Mouse (Mus musculus): ENCODE data around the gene Dennd1b. TPM values are rescaled to one million over a fixed set of nuclear protein-coding genes. Genes with fewer than 3 reads are reported as not detected.

Gene Dennd1b
- polyA plus RNA-seq, 1 experiment from 2014 or later = 10.7 TPM

GRCm38 (mm10) chr1:139080517-139081386 is 117.5 kb downstream of the Dennd1b start:
- DNase-seq (ENCODE audit: low spot score) (no peak), ATAC-seq (ENCODE audit: low FRiP score, low TSS enrichment) (no peak)
- Histone ChIP-seq H3K27me3 (ENCODE audit: control insufficient read depth, insufficient read depth, low read length) (no peaks in the 10 kb centered on the region), H3K36me3 (ENCODE audit: control insufficient read depth, insufficient read depth, low read length) (no peaks in the 10 kb centered on the region), H3K4me1 (replicated peaks; ENCODE audit: control insufficient read depth, insufficient read depth) (no peaks in the 10 kb centered on the region), H3K4me2 (replicated peaks; ENCODE audit: low read depth) (no peak overlapping the region), H3K4me3 (ENCODE audit: low read depth, low read length) (no peak overlapping the region), H3K27ac (replicated peaks) (no peak overlapping the region), H3K9me3 (ENCODE audit: control insufficient read depth, low read length) (no peaks in the 10 kb centered on the region), H3K9ac (ENCODE audit: low read length) (no peak overlapping the region)
- whole genome bisulfite sequencing = 74% methylated on average over 16 of the region's 16 CpGs
- TF ChIP-seq EP300 (optimal IDR thresholded peaks at IDR 0.05) (no peak), CTCF (IDR thresholded peaks at IDR 0.05; ENCODE audit: low read depth) (no peak)

- no peak overlapping the region for H3K9ac ChIP-seq (ENCODE audit: low read length)
- TF ChIP-seq EP300 (optimal IDR thresholded peaks at IDR 0.05) (no peak), CTCF (IDR thresholded peaks at IDR 0.05; ENCODE audit: low read depth) (peak; percentile 63)
- H3K9me3 ChIP-seq (ENCODE audit: control insufficient read depth, low read length) = no peaks in the 10 kb centered on the region
- ATAC-seq (ENCODE audit: low FRiP score, low TSS enrichment) = no peak
- H3K4me3 ChIP-seq (ENCODE audit: low read depth, low read length) = no peak overlapping the region
- DNase-seq (ENCODE audit: low spot score) = no peak
- H3K4me1 ChIP-seq (replicated peaks; ENCODE audit: control insufficient read depth, insufficient read depth) = no peaks in the 10 kb centered on the region
- H3K27ac ChIP-seq (replicated peaks) = no peak overlapping the region
- no peaks in the 10 kb centered on the region for H3K36me3 ChIP-seq (ENCODE audit: control insufficient read depth, insufficient read depth, low read length)
- 65% methylated on average over 2 of the region's 2 CpGs for WGBS
- no peaks in the 10 kb centered on the region for H3K27me3 ChIP-seq (ENCODE audit: control insufficient read depth, insufficient read depth, low read length)
- H3K4me2 ChIP-seq (replicated peaks; ENCODE audit: low read depth) = no peak overlapping the region
Measured at GRCm38 (mm10) chr1:139083382-139083781, 120.1 kb downstream of the Dennd1b start.

GRCm38 (mm10) chr1:139087564-139087963 is 124.3 kb downstream of the Dennd1b start:
- WGBS = 71% methylated on average over 3 of the region's 3 CpGs

GRCm38 (mm10) chr1:139090744-139091143 is 127.5 kb downstream of the Dennd1b start:
- DNase-seq (ENCODE audit: low spot score) (no peak), ATAC-seq (ENCODE audit: low FRiP score, low TSS enrichment) (no peak)
- no peak for TF ChIP-seq CTCF (IDR thresholded peaks at IDR 0.05; ENCODE audit: low read depth)
- TF ChIP-seq EP300 (optimal IDR thresholded peaks at IDR 0.05) = no peak
- Histone ChIP-seq H3K9me3 (ENCODE audit: control insufficient read depth, low read length) (no peaks in the 10 kb centered on the region), H3K4me3 (ENCODE audit: low read depth, low read length) (no peak overlapping the region), H3K9ac (ENCODE audit: low read length) (no peak overlapping the region), H3K27ac (replicated peaks) (no peak overlapping the region), H3K36me3 (ENCODE audit: control insufficient read depth, insufficient read depth, low read length) (no peaks in the 10 kb centered on the region), H3K4me1 (replicated peaks; ENCODE audit: control insufficient read depth, insufficient read depth) (no peaks in the 10 kb centered on the region), H3K27me3 (ENCODE audit: control insufficient read depth, insufficient read depth, low read length) (no peaks in the 10 kb centered on the region), H3K4me2 (replicated peaks; ENCODE audit: low read depth) (no peak overlapping the region)
- 89% methylated on average over 3 of the region's 3 CpGs for WGBS

More at GRCm38 (mm10) chr1:139087564-139087963, 124.3 kb downstream of the Dennd1b start:
- ATAC-seq (ENCODE audit: low FRiP score, low TSS enrichment) (no peak), DNase-seq (ENCODE audit: low spot score) (no peak)
- Histone ChIP-seq H3K4me2 (replicated peaks; ENCODE audit: low read depth) (no peak overlapping the region), H3K27ac (replicated peaks) (no peak overlapping the region), H3K36me3 (ENCODE audit: control insufficient read depth, insufficient read depth, low read length) (no peaks in the 10 kb centered on the region), H3K9ac (ENCODE audit: low read length) (no peak overlapping the region), H3K27me3 (ENCODE audit: control insufficient read depth, insufficient read depth, low read length) (no peaks in the 10 kb centered on the region), H3K9me3 (ENCODE audit: control insufficient read depth, low read length) (no peaks in the 10 kb centered on the region), H3K4me3 (ENCODE audit: low read depth, low read length) (no peak overlapping the region), H3K4me1 (replicated peaks; ENCODE audit: control insufficient read depth, insufficient read depth) (no peaks in the 10 kb centered on the region)
- TF ChIP-seq CTCF (IDR thresholded peaks at IDR 0.05; ENCODE audit: low read depth) (no peak), EP300 (optimal IDR thresholded peaks at IDR 0.05) (no peak)

- no peak for ATAC-seq (ENCODE audit: low FRiP score, low TSS enrichment)
- no peak overlapping the region for H3K27ac ChIP-seq (replicated peaks)
Measured at GRCm38 (mm10) chr1:139091701-139092100, 128.5 kb downstream of the Dennd1b start.

GRCm38 (mm10) chr1:139092144-139092543 is 128.9 kb downstream of the Dennd1b start:
- Histone ChIP-seq H3K27ac (replicated peaks) (no peak overlapping the region), H3K4me2 (replicated peaks; ENCODE audit: low read depth) (no peak overlapping the region), H3K36me3 (ENCODE audit: control insufficient read depth, insufficient read depth, low read length) (no peaks in the 10 kb centered on the region)

More at GRCm38 (mm10) chr1:139091701-139092100, 128.5 kb downstream of the Dennd1b start:
- Histone ChIP-seq H3K4me1 (replicated peaks; ENCODE audit: control insufficient read depth, insufficient read depth) (no peaks in the 10 kb centered on the region), H3K9ac (ENCODE audit: low read length) (no peak overlapping the region), H3K36me3 (ENCODE audit: control insufficient read depth, insufficient read depth, low read length) (no peaks in the 10 kb centered on the region), H3K9me3 (ENCODE audit: control insufficient read depth, low read length) (no peaks in the 10 kb centered on the region), H3K27me3 (ENCODE audit: control insufficient read depth, insufficient read depth, low read length) (no peaks in the 10 kb centered on the region), H3K4me3 (ENCODE audit: low read depth, low read length) (no peak overlapping the region), H3K4me2 (replicated peaks; ENCODE audit: low read depth) (no peak overlapping the region)
- 92% methylated on average over 6 of the region's 6 CpGs for WGBS
- TF ChIP-seq EP300 (optimal IDR thresholded peaks at IDR 0.05) = no peak
- no peak for DNase-seq (ENCODE audit: low spot score)

More at GRCm38 (mm10) chr1:139092144-139092543, 128.9 kb downstream of the Dennd1b start:
- Histone ChIP-seq H3K9me3 (ENCODE audit: control insufficient read depth, low read length) (no peaks in the 10 kb centered on the region), H3K4me3 (ENCODE audit: low read depth, low read length) (no peak overlapping the region), H3K27me3 (ENCODE audit: control insufficient read depth, insufficient read depth, low read length) (no peaks in the 10 kb centered on the region), H3K9ac (ENCODE audit: low read length) (no peak overlapping the region), H3K4me1 (replicated peaks; ENCODE audit: control insufficient read depth, insufficient read depth) (no peaks in the 10 kb centered on the region)
- WGBS = 80% methylated on average over 10 of the region's 10 CpGs
- ATAC-seq (ENCODE audit: low FRiP score, low TSS enrichment) (no peak), DNase-seq (ENCODE audit: low spot score) (no peak)
- TF ChIP-seq EP300 (optimal IDR thresholded peaks at IDR 0.05) (no peak), CTCF (IDR thresholded peaks at IDR 0.05; ENCODE audit: low read depth) (no peak)
